Mouse (Mus musculus): Measurements from ENCODE around the gene Bcl11a.

Gene Bcl11a

GRCm38 (mm10) chr11:24077795-24078705, at the start of gene Bcl11a:
Bcl11a (plus strand) TSS chr11:24078056.
- peak in 1 of 2 experiments; percentile 28 for DNase-seq

GRCm38 (mm10) chr11:24044025-24044424, 33.8 kb upstream of the Bcl11a start:
- no peak for DNase-seq

- peak; percentile 28 to 63 for DNase-seq
Measured at GRCm38 (mm10) chr11:24049226-24050031, 28.4 kb upstream of the Bcl11a start.

DNA sequence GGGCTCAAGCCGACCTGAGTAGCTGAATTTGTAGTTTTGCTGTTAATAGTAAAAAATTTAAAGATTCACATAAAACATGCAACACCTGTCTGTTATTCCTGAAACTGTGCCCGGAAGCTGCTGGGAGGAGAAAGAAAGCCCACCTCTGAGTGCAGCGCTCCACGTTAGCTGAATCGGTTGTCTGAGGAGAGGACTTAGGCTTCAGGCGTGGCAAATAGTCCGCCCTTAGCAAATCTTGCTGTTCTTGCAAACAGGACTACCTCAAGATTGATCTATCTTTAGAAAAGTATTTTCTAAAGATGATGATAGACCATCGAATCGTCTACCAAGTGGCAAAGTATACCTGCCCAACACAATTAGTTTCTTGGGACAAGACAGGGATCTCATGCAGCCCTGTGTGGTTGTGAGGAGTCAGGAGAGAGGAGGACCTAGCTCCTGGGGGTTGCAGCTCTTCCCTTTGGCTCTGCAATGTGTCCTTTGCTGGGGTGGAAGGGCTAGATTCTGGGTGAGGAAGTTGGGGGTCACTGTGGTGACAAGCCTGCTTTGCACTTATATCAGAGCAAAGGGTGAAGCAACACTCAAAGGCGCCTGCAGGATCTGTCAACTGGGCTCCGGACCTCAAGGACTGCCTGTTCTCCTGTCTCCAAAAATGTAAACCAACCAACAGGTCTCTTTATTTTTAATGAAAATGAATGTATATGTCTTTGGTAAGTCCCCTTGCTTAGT, 27.7 kb upstream of the Bcl11a start:
- no peak for DNase-seq

GRCm38 (mm10) chr11:24052882-24053281, 25.0 kb upstream of the Bcl11a start:
- no peak for DNase-seq

DNA sequence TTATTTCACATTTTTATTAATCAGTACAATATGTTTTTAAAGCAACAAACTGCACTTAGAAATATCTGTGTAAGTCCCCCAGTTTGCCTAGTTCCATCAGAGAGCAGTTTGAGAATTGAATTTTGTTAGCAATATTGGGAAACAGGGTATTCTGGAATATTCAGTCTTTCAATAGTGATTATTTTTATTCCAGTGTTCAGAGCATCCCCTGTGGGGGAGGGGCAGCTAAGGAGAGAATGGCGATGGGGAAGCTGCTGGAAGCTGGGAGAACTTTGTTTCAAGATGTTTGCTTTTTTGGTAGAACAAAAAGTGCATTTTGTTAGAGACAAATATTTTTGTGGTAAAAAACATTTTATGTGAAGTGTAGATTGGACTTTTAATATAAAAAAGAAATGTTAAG, 18.7 kb upstream of the Bcl11a start:
- no peak for DNase-seq

DNA sequence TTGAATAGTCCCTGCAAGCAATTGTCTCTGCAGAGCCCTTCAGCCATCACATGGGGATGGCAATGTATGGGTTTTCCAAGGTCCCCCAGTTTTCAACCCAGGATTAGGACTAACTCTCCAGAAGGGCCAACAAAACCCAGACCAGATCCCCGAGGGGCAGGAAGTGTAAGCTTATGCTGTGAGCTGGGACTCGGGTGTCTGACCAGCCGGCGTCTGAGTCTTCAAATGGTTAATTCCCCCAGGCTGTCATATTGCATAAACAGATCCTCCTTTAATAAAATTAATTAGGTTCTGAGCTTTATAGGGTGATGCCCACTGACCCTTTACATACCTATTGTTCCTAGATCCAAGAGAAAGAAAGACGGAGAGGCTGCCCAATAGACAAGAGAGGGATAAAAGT, 17.4 kb upstream of the Bcl11a start:
- no peak for DNase-seq

GRCm38 (mm10) chr11:24061819-24062218, 16.0 kb upstream of the Bcl11a start:
- DNase-seq: no peak

GRCm38 (mm10) chr11:24062495-24063096, 15.3 kb upstream of the Bcl11a start:
- DNase-seq: no peak

DNA sequence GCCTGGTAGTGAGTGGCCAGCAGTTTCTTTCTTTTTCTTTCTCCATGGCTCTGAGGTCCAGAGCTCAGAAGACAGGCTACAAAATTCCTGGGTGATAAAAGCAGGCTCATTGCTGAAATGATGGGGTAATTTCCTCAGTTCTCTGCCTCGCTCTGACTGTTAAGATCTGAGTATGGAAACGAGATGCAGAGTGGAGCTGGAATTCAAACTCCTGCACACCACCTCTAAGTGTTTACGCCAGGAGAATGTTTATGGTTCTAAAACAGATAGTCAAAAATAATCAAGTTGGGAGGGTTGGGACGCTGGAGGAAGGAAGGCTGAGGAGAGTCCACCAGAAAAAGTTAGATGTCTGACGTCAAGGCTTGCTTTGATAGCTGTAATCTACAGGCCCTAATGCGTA, 13.6 kb upstream of the Bcl11a start:
- DNase-seq: no peak

GRCm38 (mm10) chr11:24065313-24065712, 12.5 kb upstream of the Bcl11a start:
- no peak for DNase-seq

DNA sequence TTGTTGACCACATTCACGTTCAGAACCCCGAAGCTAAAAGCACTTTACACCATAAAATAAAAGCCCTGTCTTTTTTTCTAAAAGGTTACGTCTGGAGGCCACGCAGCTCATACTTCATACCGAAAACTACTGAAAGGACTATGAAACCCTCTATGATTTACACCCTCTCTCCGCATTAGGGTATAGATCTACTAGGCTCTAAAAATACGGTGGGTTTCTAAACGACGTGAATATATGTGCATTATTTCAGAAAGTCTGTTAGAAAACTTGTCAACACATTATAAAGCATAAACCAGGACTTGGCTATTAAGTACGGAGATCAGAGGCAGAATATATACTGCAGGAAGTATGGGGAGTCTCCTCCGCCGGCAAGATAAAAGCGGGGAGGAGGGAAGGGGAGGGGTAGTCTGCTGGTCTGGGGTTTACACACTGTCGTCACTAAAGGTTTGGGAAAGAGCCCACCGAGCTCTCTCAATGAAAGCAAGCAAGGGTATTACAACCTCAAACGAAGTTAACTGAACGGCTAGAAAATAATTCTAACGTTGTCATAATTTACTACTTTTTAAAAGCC, 3.8 kb upstream of the Bcl11a start:
- no peak for DNase-seq

GRCm38 (mm10) chr11:24074634-24075104, 3.2 kb upstream of the Bcl11a start, which contains the start of gene A830031A19Rik:
A830031A19Rik (minus strand) TSS chr11:24075054.
- no peak for DNase-seq

GRCm38 (mm10) chr11:24075486-24076126, 2.2 kb upstream of the Bcl11a start:
- no peak for DNase-seq

DNA sequence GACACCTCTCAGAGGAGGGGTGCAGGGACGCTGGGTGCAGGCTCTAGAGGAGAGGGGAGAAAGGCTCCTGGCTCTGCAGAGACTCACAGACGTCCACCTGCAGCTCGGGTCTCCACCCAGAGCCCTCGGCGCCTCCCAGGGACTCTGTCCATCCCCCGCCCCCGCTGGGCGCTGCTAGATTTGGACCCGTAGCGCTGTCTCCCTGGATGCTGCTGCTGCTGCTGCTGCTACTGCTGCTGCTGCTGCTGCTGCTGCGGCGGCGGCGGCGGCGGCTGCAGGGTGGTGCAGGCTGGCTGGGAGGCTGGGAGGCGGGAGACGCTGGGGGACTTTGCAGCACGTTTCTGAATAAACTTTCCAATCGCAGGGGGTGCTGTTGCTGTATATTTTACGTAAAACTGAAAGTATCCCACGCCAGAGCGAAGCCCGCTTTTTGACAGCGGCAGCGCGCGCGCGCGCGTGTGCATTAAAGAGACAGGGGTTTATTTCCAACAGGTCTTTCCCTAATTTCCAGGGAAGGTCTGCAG, 1.7 kb upstream of the Bcl11a start:
- DNase-seq: peak in 1 of 2 experiments; percentile 16

DNA sequence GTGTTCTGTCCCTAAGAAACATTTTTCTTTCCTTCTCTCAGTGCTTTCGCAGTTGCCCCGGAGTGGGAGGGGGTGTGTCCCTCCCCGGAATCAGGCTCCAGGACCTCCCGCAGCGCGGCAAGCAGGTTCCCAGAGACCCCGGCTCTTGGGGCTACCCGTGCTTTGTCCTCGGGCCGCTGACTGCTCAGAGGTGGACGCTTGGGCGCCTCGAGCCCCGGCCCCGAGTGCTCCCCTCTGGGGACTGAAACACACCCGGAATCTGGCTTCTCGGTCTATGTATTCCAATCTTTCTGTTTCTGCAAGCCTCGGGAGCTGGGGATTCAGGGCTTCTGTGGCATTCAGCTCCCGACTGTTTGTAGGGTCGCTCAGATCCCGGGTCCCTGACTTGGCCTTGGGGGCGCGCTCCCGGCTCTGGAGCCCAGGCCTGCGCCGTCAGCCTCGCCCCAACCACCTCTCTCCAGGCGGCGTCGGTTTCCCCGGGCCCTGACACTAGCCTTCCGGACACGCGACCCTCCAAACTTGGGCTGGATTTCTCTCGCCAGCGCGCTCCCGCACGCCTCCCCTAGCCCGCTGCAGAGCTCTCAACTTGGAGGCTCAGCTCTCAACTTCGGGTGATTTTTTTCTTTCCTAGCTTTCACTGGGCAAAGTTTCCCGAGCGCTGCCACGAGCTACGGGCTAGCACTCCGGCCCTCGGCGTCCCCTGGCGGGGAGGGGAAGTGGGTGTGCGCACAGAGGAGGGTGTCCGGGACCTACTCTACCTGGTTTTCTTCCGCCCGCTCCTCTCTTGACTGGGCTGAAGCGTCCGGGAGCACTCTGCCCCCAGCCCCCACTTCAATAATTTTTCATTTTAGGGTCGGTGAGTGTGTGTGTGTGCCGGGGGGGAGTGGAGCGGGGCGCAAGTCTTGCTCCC, 780 bp upstream of the Bcl11a start:
- peak in 1 of 2 experiments; percentile 32 for DNase-seq

- DNase-seq: peak in 1 of 2 experiments; percentile 7
Measured at GRCm38 (mm10) chr11:24078706-24079316, 955 bp downstream of the Bcl11a start.

DNA sequence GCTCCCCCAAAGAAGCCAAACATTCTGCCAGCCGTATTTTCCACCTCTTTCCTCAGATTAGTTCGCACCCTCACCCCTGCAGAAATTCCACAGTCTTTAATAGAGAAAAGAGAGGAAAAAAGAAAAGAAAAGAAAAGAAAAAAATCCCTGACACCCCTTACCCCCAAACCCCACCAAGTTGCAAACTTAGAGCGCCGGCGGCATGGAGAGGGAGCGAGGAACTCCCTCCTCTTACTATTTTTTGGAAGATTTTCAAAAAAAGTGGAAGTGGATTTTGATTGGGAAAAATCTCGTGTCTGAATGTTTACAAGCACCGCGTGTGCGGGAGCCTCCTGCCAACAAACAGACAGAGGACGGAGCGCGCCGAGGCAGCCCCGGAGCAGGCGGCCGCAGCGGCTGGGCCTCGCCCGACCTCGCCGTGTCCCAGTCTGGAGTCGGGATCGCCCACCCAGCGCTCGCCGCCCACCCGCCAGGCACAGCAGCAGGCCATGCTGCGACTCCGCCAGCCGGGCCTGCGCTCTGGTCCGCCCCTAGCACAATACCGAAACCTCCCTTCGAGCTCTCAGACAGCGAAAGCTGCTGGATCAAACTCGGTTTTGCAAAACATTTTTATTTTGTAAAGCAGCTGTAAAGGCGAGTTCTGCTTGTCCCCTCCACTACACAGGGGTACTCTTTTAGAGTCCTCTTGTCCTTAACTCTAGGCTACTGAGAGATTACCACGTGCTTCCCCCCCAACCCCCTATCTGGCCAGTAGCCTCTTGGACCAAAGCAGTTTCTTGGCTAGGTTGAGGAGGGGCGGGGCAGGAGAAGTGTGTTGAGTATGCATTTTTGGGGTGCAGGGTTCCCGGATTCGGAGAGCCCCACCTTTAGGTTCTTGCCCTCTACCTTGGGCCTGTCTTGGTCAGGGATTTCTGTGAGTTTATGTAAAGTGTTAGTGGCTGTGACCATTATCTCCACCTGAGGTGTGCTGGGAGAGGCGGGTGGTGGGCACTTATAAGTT, 1.8 kb downstream of the Bcl11a start:
- DNase-seq: peak in 1 of 2 experiments; percentile 15

All from kidney, adult 8-10 months (tissue).